Mouse (Mus musculus): ENCODE data around the gene Rai14.

Rai14 gene

GRCm38 (mm10) chr15:10720671-10721070 lies 6.2 kb upstream of the Rai14 start:
- DNase-seq, result no peak

- DNase-seq, result no peak
These were observed 5.8 kb upstream of the Rai14 start for GRCm38 (mm10) chr15:10720188-10720587.

- no peak for DNase-seq
These were observed 5.1 kb upstream of the Rai14 start for GRCm38 (mm10) chr15:10719511-10719910.

- DNase-seq, result no peak
These were observed 4.3 kb upstream of the Rai14 start for GRCm38 (mm10) chr15:10718763-10719162.

GRCm38 (mm10) chr15:10717284-10717683 lies 2.9 kb upstream of the Rai14 start:
- DNase-seq, result no peak

- DNase-seq, result no peak
These were observed 1.5 kb upstream of the Rai14 start for GRCm38 (mm10) chr15:10715966-10716365.

- peak; percentile 9 to 11 for DNase-seq
These were observed 698 bp upstream of the Rai14 start for GRCm38 (mm10) chr15:10715139-10715505.

- peak; percentile 20 for DNase-seq
These were observed 653 bp downstream of the Rai14 start for GRCm38 (mm10) chr15:10713626-10714316.

GRCm38 (mm10) chr15:10713181-10713625 lies 1.2 kb downstream of the Rai14 start:
- DNase-seq, result peak in 1 of 2 experiments; percentile 9

GRCm38 (mm10) chr15:10712288-10712687 lies 2.1 kb downstream of the Rai14 start:
- no peak for DNase-seq

GRCm38 (mm10) chr15:10711231-10711630 lies 3.2 kb downstream of the Rai14 start:
- no peak for DNase-seq

- no peak for DNase-seq
These were observed 5.7 kb downstream of the Rai14 start for GRCm38 (mm10) chr15:10708591-10709272.

GRCm38 (mm10) chr15:10707109-10707508 lies 7.3 kb downstream of the Rai14 start:
- no peak for DNase-seq

GRCm38 (mm10) chr15:10706414-10706813 lies 8.0 kb downstream of the Rai14 start:
- no peak for DNase-seq

GRCm38 (mm10) chr15:10705752-10706151 lies 8.7 kb downstream of the Rai14 start:
- DNase-seq, result no peak

GRCm38 (mm10) chr15:10704328-10704727 lies 10.1 kb downstream of the Rai14 start:
- no peak for DNase-seq

- DNase-seq, result no peak
These were observed 12.9 kb downstream of the Rai14 start for GRCm38 (mm10) chr15:10701571-10701970.

GRCm38 (mm10) chr15:10700891-10701466 lies 13.4 kb downstream of the Rai14 start:
- DNase-seq, result no peak

GRCm38 (mm10) chr15:10696478-10697234 lies 17.8 kb downstream of the Rai14 start:
- no peak for DNase-seq

- DNase-seq, result no peak
These were observed 21.8 kb downstream of the Rai14 start for GRCm38 (mm10) chr15:10692627-10693026.

GRCm38 (mm10) chr15:10691481-10691880 lies 22.9 kb downstream of the Rai14 start:
- DNase-seq, result no peak

- no peak for DNase-seq
These were observed 23.5 kb downstream of the Rai14 start for GRCm38 (mm10) chr15:10690973-10691372.

- DNase-seq, result no peak
These were observed 24.2 kb downstream of the Rai14 start for GRCm38 (mm10) chr15:10690219-10690618.

Data from cerebellum, postnatal 14 days (tissue).